Mouse (Mus musculus): Measurements from ENCODE around the gene Cyp27b1. TPM values are rescaled to one million over a fixed set of nuclear protein-coding genes. Genes with fewer than 3 reads are reported as not detected.

Cyp27b1 gene
- not detected for polyA plus RNA-seq (2017; shearing (Covaris generic))

DNA sequence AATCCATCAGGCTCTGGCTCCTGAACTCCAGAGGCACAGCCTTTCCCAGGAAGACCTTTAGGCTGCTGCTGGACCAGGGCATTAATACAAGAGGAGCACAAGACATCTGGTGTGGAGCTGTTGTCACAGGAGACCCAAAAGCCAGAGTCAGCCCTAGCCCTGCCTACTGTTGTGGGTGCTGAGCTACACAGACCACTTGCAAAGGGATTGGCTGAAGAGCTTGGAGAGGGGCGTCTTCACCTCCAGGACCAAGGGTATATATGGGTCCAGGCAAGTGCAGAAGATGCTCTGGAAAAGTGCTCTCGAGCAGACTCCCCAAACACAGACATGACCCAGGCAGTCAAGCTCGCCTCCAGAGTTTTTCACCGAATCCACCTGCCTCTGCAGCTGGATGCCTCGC is at the start of gene Cyp27b1:
Gene Cyp27b1 (plus strand): TSS at position 297 of the 400 bp plus-strand sequence.

GRCm38 (mm10) chr10:127000529-127000928 is 47.5 kb upstream of the Cyp27b1 start, which contains the start of gene Avil:
Gene Avil, plus strand, starts transcription at chr10:127000709.

GRCm38 (mm10) chr10:127030336-127031296 is 17.4 kb upstream of the Cyp27b1 start, which contains the start of gene Tsfm:
Gene Tsfm, minus strand, starts transcription at chr10:127030840.

DNA sequence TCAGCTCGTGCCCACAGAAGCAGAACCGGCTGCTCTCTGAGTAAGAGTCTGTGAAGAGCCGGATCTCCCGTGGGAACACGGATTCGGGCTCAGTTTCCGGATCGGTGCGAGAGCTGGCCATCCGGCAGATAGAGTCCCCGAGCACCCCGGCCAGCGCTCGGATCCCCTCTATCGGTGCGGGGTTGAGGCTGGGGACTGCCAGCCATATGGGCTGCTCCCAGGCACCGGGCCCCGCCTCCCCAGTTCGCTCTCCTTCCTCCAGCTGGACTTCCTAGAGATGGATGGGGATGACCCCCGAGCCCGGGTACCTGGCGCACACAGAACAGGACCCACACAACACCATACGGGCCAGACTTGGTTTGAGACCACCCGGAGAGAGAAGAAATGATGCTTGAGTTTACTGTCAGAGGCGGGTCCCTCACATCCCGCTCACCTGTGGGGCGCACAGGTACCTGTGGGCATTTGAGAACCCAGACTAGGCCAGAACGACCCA is 6.7 kb upstream of the Cyp27b1 start, which contains the start of the genes Mettl1 and Eef1akmt3:
Gene Mettl1 (plus strand): TSS at position 141 of the 493 bp plus-strand sequence.
Gene Eef1akmt3 (minus strand): TSS at position 240 of the 493 bp plus-strand sequence.

DNA sequence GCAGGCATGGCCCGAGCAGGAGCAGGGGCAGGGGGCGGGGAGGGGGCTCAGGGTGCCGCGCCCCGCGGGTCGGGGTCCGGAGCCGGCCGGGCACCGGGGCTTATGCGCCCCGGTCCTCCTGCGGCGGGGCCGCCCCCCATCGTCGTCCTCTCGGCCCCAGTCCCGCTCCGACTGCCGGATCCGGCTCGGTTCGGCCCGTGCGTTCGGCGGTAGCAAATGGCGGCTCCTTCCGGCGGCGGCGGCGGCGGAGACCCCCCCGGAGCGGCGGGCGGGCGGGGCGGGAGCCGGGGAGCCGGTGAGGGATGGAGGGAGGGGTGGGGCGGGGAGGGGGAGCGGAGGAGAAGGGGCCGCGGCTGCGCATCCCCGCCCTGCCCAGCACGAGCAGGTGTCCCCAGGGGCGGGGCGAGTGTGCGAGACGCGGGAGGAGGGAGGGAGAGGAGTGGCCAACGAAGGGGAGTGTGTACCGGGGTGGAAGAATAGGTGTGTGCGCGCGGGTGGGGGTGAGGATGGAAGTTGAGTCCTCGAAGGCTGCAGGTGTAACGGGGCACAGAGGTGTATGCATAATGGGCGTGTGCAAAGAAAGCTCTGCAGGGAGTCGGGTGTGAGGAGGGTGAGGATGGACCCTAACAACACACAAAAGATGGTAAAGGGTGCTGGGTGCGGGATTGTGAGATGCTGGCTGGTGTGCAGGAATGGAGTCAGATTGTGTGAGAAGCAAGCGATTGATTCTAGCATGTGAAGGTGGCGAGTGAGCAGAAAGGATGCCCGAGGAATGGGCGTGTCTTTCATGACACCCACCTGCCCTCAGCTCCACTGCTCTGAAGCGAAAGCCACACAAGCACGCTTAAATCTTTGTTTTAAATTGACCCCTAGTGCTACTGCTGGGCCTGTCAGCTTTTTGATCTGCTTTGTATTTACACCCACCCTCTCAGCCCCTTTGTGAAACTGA is 12.2 kb downstream of the Cyp27b1 start, which contains the start of gene March9:
Gene March9 (minus strand): TSS at position 217 of the 949 bp plus-strand sequence.

DNA sequence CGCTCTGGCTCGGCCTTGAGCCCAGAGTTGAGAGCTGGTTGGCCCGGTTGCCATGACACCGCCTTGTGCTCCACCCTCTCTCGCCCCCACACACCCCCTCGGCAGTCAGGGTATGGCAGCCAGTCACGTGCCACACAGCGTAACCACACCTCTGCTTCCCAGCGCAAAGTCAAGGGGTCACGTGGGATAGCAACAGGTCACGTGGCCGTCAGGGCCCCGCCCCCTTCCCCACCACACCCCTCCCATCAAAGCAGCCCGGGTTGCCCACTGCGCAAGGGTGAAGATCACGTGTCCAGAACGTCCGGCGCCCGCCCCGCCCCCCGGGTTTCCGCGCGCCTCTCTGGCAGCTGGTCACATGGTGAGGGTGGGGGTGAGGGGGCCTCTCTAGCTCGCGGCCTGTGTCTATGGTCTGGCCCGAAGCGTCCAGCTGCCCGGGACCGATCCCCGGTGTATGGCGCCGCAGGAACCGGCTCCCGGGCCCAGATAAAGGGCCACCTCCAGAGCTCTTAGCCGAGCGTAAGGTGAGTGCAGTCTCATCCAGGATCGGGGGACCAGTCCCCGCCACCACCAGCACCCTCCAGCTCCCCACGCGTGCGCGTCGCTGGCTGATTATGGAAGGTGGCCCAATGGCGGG is 15.3 kb downstream of the Cyp27b1 start, which contains the start of gene Cdk4:
Gene Cdk4 (plus strand): TSS at position 296 of the 634 bp plus-strand sequence.

GRCm38 (mm10) chr10:127070190-127071121 is 22.4 kb downstream of the Cyp27b1 start, which contains the start of gene Tspan31:
Gene Tspan31, minus strand, starts transcription at chr10:127070264.

DNA sequence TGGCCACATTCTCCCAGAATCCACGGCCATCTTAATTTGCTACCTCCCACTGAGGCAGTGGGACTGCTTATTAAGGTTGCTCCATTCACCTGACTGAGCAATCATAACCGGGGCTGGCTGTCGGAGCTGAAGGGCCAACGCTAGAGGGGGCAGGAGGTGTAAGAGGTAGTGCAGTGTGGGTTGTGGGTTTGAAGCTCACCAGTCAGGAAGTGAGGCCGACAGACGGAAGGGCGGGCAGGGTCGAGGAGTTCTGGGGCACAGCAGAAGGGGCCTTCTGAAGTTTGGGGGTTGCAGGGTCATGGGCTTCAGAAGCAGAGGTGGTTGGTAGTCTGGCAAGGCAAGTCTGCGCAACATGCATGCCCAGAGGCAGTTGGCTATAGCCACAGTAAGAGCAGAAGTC is 27.0 kb downstream of the Cyp27b1 start, which contains the start of gene Agap2:
Gene Agap2 (plus strand): TSS at position 205 of the 400 bp plus-strand sequence.

Other genes with a start within 250 kb of the Cyp27b1 start
- gene Atp23, start 146.9 kb upstream of the Cyp27b1 start, polyA plus RNA-seq (2017; shearing (Covaris generic)), result 22.0 TPM
- 37.2 TPM for gene Ctdsp2, start 69.5 kb upstream of the Cyp27b1 start, polyA plus RNA-seq (2017; shearing (Covaris generic))
- gene Avil, start 47.5 kb upstream of the Cyp27b1 start, polyA plus RNA-seq (2017; shearing (Covaris generic)), result 0.07 TPM
- gene Tsfm, start 17.4 kb upstream of the Cyp27b1 start, polyA plus RNA-seq (2017; shearing (Covaris generic)), result 51.6 TPM
- gene Mettl1, start 6.8 kb upstream of the Cyp27b1 start, polyA plus RNA-seq (2017; shearing (Covaris generic)), result 26.7 TPM
- 0.14 TPM for gene Eef1akmt3, start 6.7 kb upstream of the Cyp27b1 start, polyA plus RNA-seq (2017; shearing (Covaris generic))
- gene March9, start 11.9 kb downstream of the Cyp27b1 start, polyA plus RNA-seq (2017; shearing (Covaris generic)), result 1.3 TPM
- gene Cdk4, start 15.3 kb downstream of the Cyp27b1 start, polyA plus RNA-seq (2017; shearing (Covaris generic)), result 334 TPM
- 64.1 TPM for gene Tspan31, start 22.0 kb downstream of the Cyp27b1 start, polyA plus RNA-seq (2017; shearing (Covaris generic))
- 30.6 TPM for gene Agap2, start 27.0 kb downstream of the Cyp27b1 start, polyA plus RNA-seq (2017; shearing (Covaris generic))
- 171 TPM for gene Os9, start 72.9 kb downstream of the Cyp27b1 start, polyA plus RNA-seq (2017; shearing (Covaris generic))
- 728 TPM for gene B4galnt1, start 117.0 kb downstream of the Cyp27b1 start, polyA plus RNA-seq (2017; shearing (Covaris generic))
- 5.8 TPM for gene Slc26a10, start 132.4 kb downstream of the Cyp27b1 start, polyA plus RNA-seq (2017; shearing (Covaris generic))
- 0.43 TPM for gene Arhgef25, start 141.8 kb downstream of the Cyp27b1 start, polyA plus RNA-seq (2017; shearing (Covaris generic))
- gene Dtx3, start 147.5 kb downstream of the Cyp27b1 start, polyA plus RNA-seq (2017; shearing (Covaris generic)), result 112 TPM
- gene Pip4k2c, start 163.3 kb downstream of the Cyp27b1 start, polyA plus RNA-seq (2017; shearing (Covaris generic)), result 37.4 TPM
- 0.74 TPM for gene Kif5a, start 215.1 kb downstream of the Cyp27b1 start, polyA plus RNA-seq (2017; shearing (Covaris generic))
- 117 TPM for gene Dctn2, start 218.1 kb downstream of the Cyp27b1 start, polyA plus RNA-seq (2017; shearing (Covaris generic))
- 13.4 TPM for gene Mbd6, start 240.8 kb downstream of the Cyp27b1 start, polyA plus RNA-seq (2017; shearing (Covaris generic))

Measured in CD4-positive, CD25-positive, alpha-beta regulatory T cell (primary cell).